Mouse (Mus musculus) embryonic fibroblast, embryonic 13.5 days (primary cell): Measurements from ENCODE around the gene Prelid3b.

ENCODE experiments used
- CTCF ChIP-seq: IDR thresholded peaks from 2 replicates; pipeline ENCODE4 v1.5.1; 2011; ENCODE audit warnings: mild to moderate bottlenecking, control low read depth, low read length, moderate library complexity, borderline replicate concordance; ENCODE audit not compliant: insufficient read depth
- POLR2A ChIP-seq: IDR thresholded peaks from 2 replicates; pipeline ENCODE4 v1.6.1; 2011; ENCODE audit warnings: low read depth, mild to moderate bottlenecking, control low read depth, low read length, moderate library complexity

- TF ChIP-seq CTCF (no peak), POLR2A (no peak)
Observed at GRCm38 (mm10) chr2:174492858-174493257, 20.0 kb upstream of the Prelid3b start.
